Mouse (Mus musculus) liver, postnatal 0 days (tissue): ENCODE data around the gene Slc16a7.

Experiments
- CTCF ChIP-seq: sonication (generic); IDR thresholded peaks from 2 replicates; pipeline ENCODE4 v1.5.1; 2016; ENCODE audit warnings: antibody characterized with exemption, low read depth
- EP300 ChIP-seq: IDR thresholded peaks from 2 replicates; pipeline ENCODE4 v1.6.1; 2016; ENCODE audit warnings: antibody characterized with exemption, low read depth, mild to moderate bottlenecking

- TF ChIP-seq CTCF: peak; percentile 79
- no peak for TF ChIP-seq EP300
Observed at GRCm38 (mm10) chr10:125264938-125265337, 124.3 kb downstream of the Slc16a7 start.
